Mouse (Mus musculus) liver, postnatal 0 days (tissue): Measurements from ENCODE around the gene Zdhhc12. TPM values are rescaled to one million over a fixed set of nuclear protein-coding genes. Genes with fewer than 3 reads are reported as not detected.

Experiments used
- ATAC-seq: fragments of 200-750 bp; cut with Nextera tagmentation; 2 replicates; pipeline ENCODE4 v1.8.0; 2017; ENCODE audit warnings: mild to moderate bottlenecking, moderate library complexity
- DNase-seq: peaks from one replicate; pipeline ENCODE4 v3.0.0-alpha.2; 2016
- H3K27ac ChIP-seq: fragments of 300-500 bp; sonication (generic); 2 replicates; pipeline ENCODE4 v1.5.1; 2014; ENCODE audit warnings: antibody characterized with exemption, moderate library complexity, mild to moderate bottlenecking, low read depth
- H3K27me3 ChIP-seq: fragments of 300-500 bp; sonication (generic); 2 replicates; pipeline ENCODE4 v1.6.1; 2014; ENCODE audit warnings: low read length, control low read depth, mixed read lengths; ENCODE audit not compliant: insufficient read depth
- H3K36me3 ChIP-seq: fragments of 300-500 bp; sonication (generic); replicated peaks from 2 replicates; pipeline ENCODE4 v1.6.1; 2014; ENCODE audit warnings: mild to moderate bottlenecking, control low read depth, low read length, moderate library complexity, mixed read lengths; ENCODE audit not compliant: insufficient read depth
- H3K4me1 ChIP-seq: fragments of 300-500 bp; sonication (generic); 2 replicates; pipeline ENCODE4 v1.6.1; 2014; ENCODE audit warnings: antibody characterized with exemption, mild to moderate bottlenecking, control low read depth; ENCODE audit not compliant: insufficient read depth
- H3K4me2 ChIP-seq: fragments of 300-500 bp; sonication (generic); 2 replicates; pipeline ENCODE4 v1.6.1; 2014; ENCODE audit warnings: low read depth, mild to moderate bottlenecking, low read length, moderate library complexity, mixed read lengths
- H3K4me3 ChIP-seq: fragments of 300-500 bp; sonication (generic); 2 replicates; pipeline ENCODE4 v1.5.1; 2014; ENCODE audit warnings: low read depth, low read length
- H3K9ac ChIP-seq: fragments of 300-500 bp; sonication (generic); replicated peaks from 2 replicates; pipeline ENCODE4 v1.6.1; 2014; ENCODE audit warnings: mild to moderate bottlenecking, moderate library complexity
- H3K9me3 ChIP-seq: fragments of 300-500 bp; sonication (generic); 2 replicates; pipeline ENCODE4 v1.6.1; 2016; ENCODE audit warnings: mild to moderate bottlenecking, control low read depth, low read length, mixed read lengths
- CTCF ChIP-seq: sonication (generic); IDR thresholded peaks from 2 replicates; pipeline ENCODE4 v1.5.1; 2016; ENCODE audit warnings: antibody characterized with exemption, low read depth
- EP300 ChIP-seq: IDR thresholded peaks from 2 replicates; pipeline ENCODE4 v1.6.1; 2016; ENCODE audit warnings: antibody characterized with exemption, low read depth, mild to moderate bottlenecking
- WGBS: fragments of 180-500 bp; shearing (Covaris S2); extraction: QIAGEN DNeasy Blood & Tissue Kit; methylation state at CpG from one replicate; pipeline ENCODE4 v1.1.7; 2014; ENCODE audit not compliant: insufficient replicate concordance; 5-methylcytosine and 5-hydroxymethylcytosine counted together
- polyA plus RNA-seq: library from polyadenylated mRNA; unstranded; fragments of >200 nt; fragmentation: Nextera tagmentation; extraction: Ambion mirVana; gene quantifications from 2 replicates; pipeline ENCODE4 v1.2.1, GENCODE M21; 2015

The Zdhhc12 gene
- polyA plus RNA-seq, 1 experiment from 2014 or later = 25.1 TPM

GRCm38 (mm10) chr2:30092280-30092918 lies 1.0 kb downstream of the Zdhhc12 start:
- no peak for TF ChIP-seq EP300
- no peak for TF ChIP-seq CTCF
- Histone ChIP-seq H3K27ac (no peak overlapping the region), H3K27me3 (no peaks in the 10 kb centered on the region), H3K4me1 (peaks cover 19% of the 10 kb centered on the region), H3K4me3 (peak overlapping the region; percentile 85; the same call in 1 of the 2 replicates), H3K4me2 (peak overlapping the region; percentile 85), H3K36me3 (peaks cover 6% of the 10 kb centered on the region), H3K9me3 (no peaks in the 10 kb centered on the region), H3K9ac (no peak overlapping the region)
- 61% methylated on average over 6 of the region's 6 CpGs for WGBS
- DNase-seq (no peak), ATAC-seq (no peak)

GRCm38 (mm10) chr2:30091521-30091920 lies 1.9 kb downstream of the Zdhhc12 start:
- H3K36me3 ChIP-seq = peaks cover 6% of the 10 kb centered on the region
- TF ChIP-seq CTCF = no peak
- TF ChIP-seq EP300 = no peak
- H3K4me3 ChIP-seq = no peak overlapping the region
- no peaks in the 10 kb centered on the region for H3K27me3 ChIP-seq
- no peak overlapping the region for H3K27ac ChIP-seq
- DNase-seq (no peak), ATAC-seq (no peak)
- H3K4me2 ChIP-seq = no peak overlapping the region
- H3K4me1 ChIP-seq = peaks cover 19% of the 10 kb centered on the region
- 97% methylated on average over 12 of the region's 12 CpGs for WGBS
- H3K9me3 ChIP-seq = no peaks in the 10 kb centered on the region
- no peak overlapping the region for H3K9ac ChIP-seq

- no peak for ATAC-seq
- H3K4me2 ChIP-seq = no peak overlapping the region
- no peaks in the 10 kb centered on the region for H3K9me3 ChIP-seq
- H3K36me3 ChIP-seq = peaks cover 6% of the 10 kb centered on the region
- no peak overlapping the region for H3K9ac ChIP-seq
- WGBS = 75% methylated on average over 4 of the region's 4 CpGs
- TF ChIP-seq EP300 (no peak), CTCF (peak; percentile 38)
- no peaks in the 10 kb centered on the region for H3K27me3 ChIP-seq
- no peak overlapping the region for H3K4me3 ChIP-seq
- H3K4me1 ChIP-seq = no peaks in the 10 kb centered on the region
- no peak for DNase-seq
- no peak overlapping the region for H3K27ac ChIP-seq
Observed at GRCm38 (mm10) chr2:30087310-30087709, 6.1 kb downstream of the Zdhhc12 start.

GRCm38 (mm10) chr2:30084632-30085031 lies 8.8 kb downstream of the Zdhhc12 start:
- ATAC-seq = peak; percentile 76
- Histone ChIP-seq H3K27ac (0 out of 2 replicates have a peak overlapping the region, but pooled peaks have one; percentile 16), H3K4me2 (peak overlapping the region; percentile 38), H3K27me3 (no peaks in the 10 kb centered on the region), H3K9ac (no peak overlapping the region), H3K4me3 (no peak overlapping the region), H3K36me3 (no peaks in the 10 kb centered on the region), H3K9me3 (no peaks in the 10 kb centered on the region), H3K4me1 (no peaks in the 10 kb centered on the region)
- no peak for TF ChIP-seq CTCF
- TF ChIP-seq EP300 = no peak
- no peak for DNase-seq
- WGBS = 57% methylated on average over 12 of the region's 12 CpGs

GRCm38 (mm10) chr2:30084113-30084512 lies 9.3 kb downstream of the Zdhhc12 start:
- 56% methylated on average over 5 of the region's 5 CpGs for WGBS
- TF ChIP-seq EP300 = no peak
- TF ChIP-seq CTCF = no peak
- no peaks in the 10 kb centered on the region for H3K9me3 ChIP-seq
- DNase-seq = no peak
- no peaks in the 10 kb centered on the region for H3K4me1 ChIP-seq
- H3K27ac ChIP-seq = 0 out of 2 replicates have a peak overlapping the region, but pooled peaks have one; percentile 16
- no peaks in the 10 kb centered on the region for H3K27me3 ChIP-seq
- no peak overlapping the region for H3K4me3 ChIP-seq
- H3K36me3 ChIP-seq = no peaks in the 10 kb centered on the region
- no peak overlapping the region for H3K9ac ChIP-seq
- ATAC-seq = no peak
- 0 out of 2 replicates have a peak overlapping the region, but pooled peaks have one; percentile 38 for H3K4me2 ChIP-seq

GRCm38 (mm10) chr2:30080181-30080800 lies 13.2 kb downstream of the Zdhhc12 start:
- Histone ChIP-seq H3K4me2 (no peak overlapping the region), H3K27me3 (no peaks in the 10 kb centered on the region), H3K4me3 (no peak overlapping the region), H3K27ac (no peak overlapping the region), H3K9me3 (no peaks in the 10 kb centered on the region), H3K9ac (no peak overlapping the region), H3K36me3 (no peaks in the 10 kb centered on the region), H3K4me1 (peaks cover 8% of the 10 kb centered on the region)
- no peak for TF ChIP-seq CTCF
- TF ChIP-seq EP300 = no peak
- no peak for ATAC-seq
- no peak for DNase-seq
- WGBS = 90% methylated on average over 15 of the region's 15 CpGs
